Mouse (Mus musculus): Measurements from ENCODE around the gene Tnfsf4. TPM values are rescaled to one million over a fixed set of nuclear protein-coding genes. Genes with fewer than 3 reads are reported as not detected.

Gene Tnfsf4
- total RNA-seq, 2 experiments from 2014 or later, result not detected

GRCm38 (mm10) chr1:161444858-161445257 lies 49.6 kb downstream of the Tnfsf4 start:
- intact Hi-C loops (cut with DNase I), result no loop called here
- no peak for DNase-seq

- intact Hi-C loops (cut with DNase I), result no loop called here
- DNase-seq, result no peak
These were observed 56.6 kb downstream of the Tnfsf4 start for GRCm38 (mm10) chr1:161451683-161452245.

GRCm38 (mm10) chr1:161452250-161452649 lies 57.0 kb downstream of the Tnfsf4 start:
- DNase-seq, result no peak
- intact Hi-C loops (cut with DNase I), result no loop called here

GRCm38 (mm10) chr1:161463388-161464085 lies 68.3 kb downstream of the Tnfsf4 start:
- intact Hi-C loops (cut with DNase I), result no loop called here
- DNase-seq, result peak in 1 of 2 experiments; percentile 37

Other genes with a start within 250 kb of the Tnfsf4 start
- gene Tex50, start 236.1 kb upstream of the Tnfsf4 start, total RNA-seq (2021), result not detected
- gene Prdx6, start 144.2 kb upstream of the Tnfsf4 start, total RNA-seq (2021), result 100 to 1,000 TPM; 104 to 117 TPM
- not detected for gene Tnfsf18, start 99.2 kb downstream of the Tnfsf4 start, total RNA-seq (2021)